Mouse (Mus musculus) mature B cell (primary cell): ENCODE measurements around the gene Lrrc49.

Experiments used
- in situ Hi-C: fragments of 300-500 bp; cut with MboI; formaldehyde crosslinking; loops from 2 replicates; pipeline ENCODE4 v1.14.3; 2019

Gene Lrrc49

GRCm38 (mm10) chr9:60687891-60688324, at the start of gene Lrrc49:
Lrrc49 (minus strand) TSS chr9:60688158.
- in situ Hi-C loops, result no loop called here

GRCm38 (mm10) chr9:60734321-60734720, 46.4 kb upstream of the Lrrc49 start:
- in situ Hi-C loops, result no loop called here

DNA sequence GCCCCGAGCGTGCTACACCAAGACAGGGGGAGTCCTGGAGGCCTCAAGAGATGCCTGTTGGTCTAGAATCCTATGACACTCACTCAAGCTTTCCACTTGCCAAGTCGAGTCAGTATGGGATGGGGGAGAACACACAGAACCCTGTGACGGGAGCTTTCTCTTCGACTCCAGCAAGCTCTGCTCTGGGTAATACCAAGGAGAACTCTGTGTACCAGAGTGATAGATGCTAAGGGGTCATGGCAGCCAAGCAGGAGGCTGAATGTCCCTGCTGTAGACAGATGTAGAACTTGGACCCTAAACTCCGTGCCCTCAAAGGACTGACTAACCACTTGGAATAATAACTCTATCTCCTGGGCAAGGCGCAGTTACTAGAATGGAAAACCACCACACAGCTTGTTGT, 37.0 kb upstream of the Lrrc49 start:
- in situ Hi-C loops, result no loop called here

GRCm38 (mm10) chr9:60719687-60720086, 31.7 kb upstream of the Lrrc49 start:
- in situ Hi-C loops, result no loop called here

DNA sequence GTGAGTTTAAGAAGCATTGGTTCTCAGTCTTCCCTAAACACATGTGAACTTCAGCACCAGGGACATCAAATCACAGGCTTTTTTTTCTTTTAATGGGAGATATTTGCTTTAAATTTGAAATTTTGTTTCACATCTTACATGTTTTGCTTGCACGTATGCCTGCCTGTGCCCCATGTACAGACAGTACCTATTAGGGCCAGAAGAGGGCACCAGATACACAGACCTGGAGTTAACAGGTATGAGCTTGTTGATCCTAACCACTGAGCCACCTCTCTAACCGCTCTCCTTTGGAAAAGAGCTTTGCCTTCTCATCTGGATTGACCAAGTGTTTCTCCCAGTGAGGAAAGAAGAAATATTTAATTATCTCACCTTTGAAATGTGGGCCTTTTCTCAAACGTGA, 30.3 kb upstream of the Lrrc49 start:
- in situ Hi-C loops, result no loop called here

GRCm38 (mm10) chr9:60715828-60716227, 27.9 kb upstream of the Lrrc49 start:
- in situ Hi-C loops, result no loop called here

GRCm38 (mm10) chr9:60715271-60715670, 27.3 kb upstream of the Lrrc49 start:
- in situ Hi-C loops, result no loop called here

DNA sequence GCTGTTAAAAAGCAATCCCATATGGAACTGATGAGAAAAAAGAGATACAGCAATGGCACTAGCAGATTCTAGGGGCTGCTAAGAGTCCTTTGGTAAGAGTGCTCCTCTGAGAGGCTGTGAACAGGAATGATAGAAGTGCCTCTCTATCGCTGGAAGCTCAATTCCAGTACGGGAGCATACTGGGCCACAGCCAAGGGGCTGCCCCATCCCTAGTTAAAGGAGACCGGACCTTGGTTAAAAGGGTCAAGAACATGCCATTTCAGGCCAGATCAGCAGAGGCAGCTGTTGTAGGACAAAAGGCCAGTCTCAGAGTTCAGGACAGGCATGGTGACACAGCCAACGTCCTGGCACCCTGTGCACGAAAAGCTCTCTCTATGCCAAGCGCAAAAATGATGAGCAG, 26.2 kb upstream of the Lrrc49 start:
- in situ Hi-C loops, result no loop called here

DNA sequence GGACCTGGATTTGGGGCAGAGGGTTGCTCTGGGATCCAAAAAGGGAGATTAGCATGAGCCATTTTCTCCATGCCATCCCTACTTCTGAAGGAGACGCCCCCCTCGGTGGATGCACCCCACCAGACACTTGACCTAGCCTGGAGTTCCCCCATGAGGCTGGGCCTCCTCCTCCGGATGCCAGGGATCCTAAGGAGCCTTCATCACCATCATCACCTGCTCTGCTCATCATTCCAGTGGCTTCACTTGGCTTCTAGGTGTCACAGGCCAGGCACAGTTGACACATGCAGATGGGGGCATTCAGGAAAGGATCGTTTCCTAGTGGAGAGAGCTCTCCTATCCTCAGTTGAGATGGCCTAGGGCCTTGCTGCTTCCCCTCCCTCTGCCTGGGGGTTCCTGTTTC, 25.7 kb upstream of the Lrrc49 start:
- in situ Hi-C loops, result no loop called here

DNA sequence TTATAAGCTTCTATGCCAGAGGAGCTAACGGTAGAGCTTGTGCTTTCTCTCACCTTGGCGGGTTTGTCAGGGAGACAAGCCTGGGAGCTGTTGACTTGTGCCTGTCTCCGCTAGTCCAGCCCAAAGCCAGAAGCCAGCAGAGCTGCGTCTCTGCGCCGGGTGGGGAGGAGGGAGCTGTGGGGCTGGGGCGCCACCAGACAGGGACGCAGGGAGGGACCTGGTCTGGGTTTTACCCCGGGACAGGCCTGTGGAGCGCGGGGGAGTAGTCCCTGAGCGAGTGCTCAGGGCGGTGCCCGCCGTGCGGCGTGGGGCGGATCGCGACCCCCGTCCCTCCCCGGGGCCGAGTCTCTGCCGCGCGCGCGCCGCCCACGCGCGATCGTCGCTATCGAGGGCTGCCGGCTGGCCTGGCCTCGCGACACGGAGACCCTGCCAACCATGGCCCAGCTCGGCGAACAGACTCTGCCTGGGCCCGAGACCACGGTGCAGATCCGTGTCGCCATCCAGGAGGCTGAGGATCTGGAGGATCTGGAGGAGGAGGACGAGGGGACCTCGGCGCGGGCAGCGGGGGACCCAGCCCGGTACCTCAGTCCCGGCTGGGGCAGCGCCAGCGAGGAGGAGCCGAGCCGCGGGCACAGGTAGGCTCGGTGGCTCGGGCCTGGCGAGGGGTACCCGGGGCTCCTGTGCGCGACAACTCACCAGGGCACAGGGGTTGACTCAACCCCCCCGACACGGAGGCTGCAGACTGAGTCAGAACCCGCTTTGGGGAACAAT, 25.0 kb upstream of the Lrrc49 start, which contains the start of gene Larp6:
Larp6 (plus strand) TSS at position 219 of the 771 bp plus-strand sequence.
- in situ Hi-C loops, result no loop called here

DNA sequence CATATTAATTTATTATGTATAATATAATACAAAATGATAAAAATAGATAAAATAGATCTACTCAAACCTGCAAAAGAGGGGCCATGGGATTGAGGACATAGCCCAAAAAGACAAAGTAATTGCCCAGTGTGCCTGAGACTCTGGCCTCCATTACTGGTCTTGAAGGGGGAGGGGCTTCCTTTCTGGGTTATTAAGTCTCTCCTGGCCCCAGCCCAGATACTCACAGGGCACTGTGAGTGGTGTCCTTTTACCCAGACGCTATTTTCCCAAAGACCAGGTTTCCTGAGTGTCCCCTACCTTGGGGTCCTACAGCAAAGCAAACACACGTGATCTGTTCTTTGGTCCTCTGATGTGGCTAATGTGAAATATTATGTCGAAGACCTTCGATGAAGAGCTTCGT, 24.1 kb upstream of the Lrrc49 start:
- in situ Hi-C loops, result no loop called here

DNA sequence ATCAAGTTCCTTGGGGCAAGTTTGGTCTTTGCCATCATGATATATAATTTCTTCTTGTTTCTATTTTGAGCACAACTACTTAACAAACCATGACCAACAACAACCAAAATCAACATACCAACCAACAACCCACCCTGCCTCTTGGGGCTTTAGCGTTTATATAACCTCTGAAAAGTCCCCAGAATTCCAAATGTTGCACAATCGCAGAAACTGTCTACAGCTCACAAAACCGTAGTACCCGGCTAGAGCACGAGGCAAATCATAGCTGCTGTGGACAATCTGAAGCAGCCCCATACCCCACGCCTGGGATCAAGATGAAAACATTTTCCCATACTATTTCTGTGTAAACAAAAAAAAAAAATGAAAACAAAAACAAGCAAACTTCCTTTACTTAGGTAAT, 21.8 kb upstream of the Lrrc49 start:
- in situ Hi-C loops, result no loop called here

DNA sequence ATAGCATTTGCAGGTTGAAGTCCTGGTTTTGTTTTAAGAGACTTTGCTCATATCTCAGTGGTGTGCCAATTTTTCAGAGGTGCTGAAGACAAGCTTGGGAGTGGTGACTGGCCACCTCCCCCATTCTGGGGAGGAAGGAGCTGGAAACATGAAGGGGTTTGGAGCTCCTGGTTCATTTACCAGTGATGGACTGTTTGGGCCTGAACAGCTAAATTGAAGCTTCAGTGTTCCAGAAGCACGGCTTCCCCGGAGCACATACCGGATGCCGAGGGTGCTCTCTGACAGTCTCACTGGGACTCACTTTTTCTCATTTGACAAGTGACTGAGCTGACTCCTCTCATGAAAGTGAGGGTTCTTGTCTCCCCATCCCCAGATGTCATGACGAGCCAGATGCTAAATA, 20.6 kb upstream of the Lrrc49 start:
- in situ Hi-C loops, result no loop called here

DNA sequence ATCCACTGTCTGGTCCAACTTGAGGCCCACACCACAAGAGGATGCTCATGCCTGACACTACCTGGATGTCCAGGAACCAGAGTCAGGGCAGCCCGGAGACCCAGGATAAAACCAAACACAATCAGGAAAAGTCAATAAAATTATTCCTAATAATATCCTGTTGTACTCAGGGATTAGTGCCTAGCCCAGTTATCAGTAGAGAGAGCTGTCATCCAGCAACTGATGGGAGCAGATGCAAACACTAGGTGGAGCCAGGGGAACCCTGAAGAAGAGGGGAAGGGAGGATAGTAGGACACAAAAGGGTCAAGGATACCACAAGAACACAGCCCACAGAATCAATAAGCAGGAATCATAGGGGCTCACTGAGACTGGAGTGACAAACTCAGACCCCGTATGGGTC, 19.6 kb upstream of the Lrrc49 start:
- in situ Hi-C loops, result no loop called here

DNA sequence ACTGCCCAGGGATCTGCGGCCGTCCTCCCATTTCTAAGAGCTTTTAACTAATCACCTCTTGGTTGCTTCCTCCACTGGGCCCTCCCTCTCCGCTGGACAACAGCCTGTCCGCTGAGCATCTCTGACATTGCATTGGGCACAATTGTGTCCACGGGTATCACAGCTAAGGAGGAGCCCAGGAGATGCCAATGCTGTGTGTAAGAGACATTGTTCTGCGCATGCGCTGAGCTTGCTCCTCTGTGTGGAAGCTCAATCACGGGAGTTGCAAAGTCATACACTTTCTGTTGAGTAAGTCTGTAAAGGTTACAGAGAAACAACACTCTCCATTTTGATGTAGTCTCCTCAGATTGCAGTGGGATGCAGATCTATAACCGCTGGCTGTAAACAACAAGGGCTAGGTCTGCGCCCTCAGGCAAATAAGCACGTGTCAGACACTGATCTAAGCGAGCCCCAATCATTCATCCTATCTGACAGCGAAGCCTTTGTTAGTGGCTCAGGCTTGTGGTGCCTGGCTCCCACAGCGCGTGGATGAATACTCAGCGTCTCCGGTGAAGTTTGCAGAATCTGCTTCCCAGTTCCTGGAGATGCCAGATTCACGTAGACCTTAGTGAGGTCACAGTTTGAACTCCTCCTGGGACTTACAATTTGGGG, 11.7 kb upstream of the Lrrc49 start:
- in situ Hi-C loops, result no loop called here

GRCm38 (mm10) chr9:60696271-60696985, 8.5 kb upstream of the Lrrc49 start:
- in situ Hi-C loops, result no loop called here

- in situ Hi-C loops, result no loop called here
Observed at GRCm38 (mm10) chr9:60693986-60694385, 6.0 kb upstream of the Lrrc49 start.

DNA sequence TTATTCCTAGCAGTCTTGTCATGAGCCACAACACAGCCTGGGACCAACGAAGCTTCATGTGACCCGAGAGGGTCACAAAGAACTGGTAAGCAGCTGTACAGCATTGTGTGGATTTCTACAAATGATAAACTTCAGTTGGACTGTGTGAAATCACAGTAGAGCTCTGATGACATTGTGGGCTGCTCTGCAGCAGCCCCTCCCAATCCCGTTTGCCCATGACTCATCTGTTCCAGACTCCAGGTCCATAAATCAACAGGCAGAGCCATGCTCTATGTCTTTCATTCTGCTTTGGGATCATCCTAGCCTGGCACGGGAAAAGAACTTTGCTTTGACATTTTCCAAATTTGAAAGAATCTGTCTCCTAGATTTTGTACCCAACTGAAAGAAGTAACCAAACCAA, 4.7 kb upstream of the Lrrc49 start:
- in situ Hi-C loops, result no loop called here

DNA sequence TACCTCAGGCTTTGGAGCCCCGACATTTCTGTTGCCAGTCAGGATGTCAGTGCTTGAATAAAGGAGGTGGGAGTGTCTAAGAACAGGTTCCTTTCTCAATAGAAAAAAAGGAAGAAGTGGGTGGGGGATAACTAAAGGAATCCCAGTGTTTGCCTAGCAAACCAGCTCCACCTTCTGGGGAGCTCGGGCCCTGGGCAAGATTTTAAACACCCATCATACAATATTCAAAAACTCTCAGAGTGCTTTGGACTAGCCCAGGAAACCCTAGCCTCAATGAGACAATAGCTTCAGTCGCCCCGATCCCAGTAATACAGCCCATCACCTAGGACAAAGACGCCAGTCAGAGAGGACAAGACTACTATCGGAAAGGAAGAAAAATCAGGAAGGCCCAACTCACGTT, 543 bp downstream of the Lrrc49 start:
- in situ Hi-C loops, result no loop called here

DNA sequence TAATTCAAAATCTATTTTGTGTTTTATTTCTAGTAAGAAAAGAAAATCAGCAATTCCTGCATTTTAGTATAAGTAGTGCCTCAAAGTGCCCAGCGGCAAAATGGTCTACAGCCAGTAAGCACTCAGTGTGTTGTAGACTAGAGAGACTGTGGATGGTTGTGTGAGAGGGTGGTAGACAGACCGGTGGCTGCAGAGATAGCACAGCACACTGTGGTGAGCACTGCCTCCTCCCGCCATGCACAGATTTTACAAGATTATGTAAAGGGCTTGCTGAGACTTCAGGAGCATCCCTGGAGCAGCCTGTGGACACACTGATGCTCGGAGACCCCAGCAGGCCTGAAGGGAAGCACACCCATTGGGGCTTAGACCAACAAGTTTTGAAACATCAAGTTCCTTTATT, 5.2 kb downstream of the Lrrc49 start:
- in situ Hi-C loops, result no loop called here

DNA sequence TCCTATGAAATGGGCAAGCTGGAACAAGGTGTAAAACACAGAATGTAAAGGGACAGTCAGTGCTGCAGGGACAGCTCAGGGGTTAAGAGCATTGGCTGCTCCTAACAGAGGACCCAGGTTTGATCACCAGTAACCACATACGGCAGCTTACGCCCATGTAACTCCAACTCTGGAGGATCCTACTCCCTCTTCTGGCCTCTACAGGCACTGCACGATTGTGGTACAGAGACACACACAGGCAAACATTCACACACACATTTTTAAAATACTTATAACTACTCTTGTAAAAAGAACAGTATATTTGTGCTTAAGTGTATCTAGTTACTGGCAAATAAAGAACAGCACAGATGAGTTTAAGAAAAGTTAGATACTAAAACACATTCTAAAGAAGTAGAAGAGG, 7.0 kb downstream of the Lrrc49 start:
- in situ Hi-C loops, result no loop called here

GRCm38 (mm10) chr9:60678913-60679312, 9.0 kb downstream of the Lrrc49 start:
- in situ Hi-C loops, result no loop called here

GRCm38 (mm10) chr9:60676429-60676828, 11.5 kb downstream of the Lrrc49 start:
- in situ Hi-C loops, result no loop called here
